Mouse (Mus musculus) heart, adult 2 months (tissue): ENCODE results near the gene Unc79. TPM values are rescaled to one million over a fixed set of nuclear protein-coding genes. Genes with fewer than 3 reads are reported as not detected.

Source experiments
- DNase-seq, 2 experiments: peaks; one replicate each; pipeline ENCODE4 v3.0.0; 2021
- H3K27ac ChIP-seq: fragments of 200-600 bp; 2 replicates; pipeline ENCODE4 v1.8.1; 2022
- H3K27me3 ChIP-seq: fragments of 200-500 bp; 2 replicates; pipeline ENCODE4 v1.6.1; 2012; ENCODE audit warnings: mild to moderate bottlenecking, low read length, inconsistent platforms, mixed read lengths; ENCODE audit not compliant: control insufficient read depth, insufficient read depth
- H3K36me3 ChIP-seq: fragments of 200-500 bp; 2 replicates; pipeline ENCODE4 v1.6.1; 2012; ENCODE audit warnings: low read length, inconsistent platforms; ENCODE audit not compliant: control insufficient read depth, insufficient read depth
- H3K4me1 ChIP-seq: fragments of 200-500 bp; 2 replicates; pipeline ENCODE4 v1.6.1; 2011; ENCODE audit warnings: low read length; ENCODE audit not compliant: control insufficient read depth, insufficient read depth
- H3K4me3 ChIP-seq: fragments of 200-600 bp; 2 replicates; pipeline ENCODE4 v1.8.1; 2022
- H3K79me2 ChIP-seq: fragments of 200-500 bp; replicated peaks from 2 replicates; pipeline ENCODE4 v1.6.1; 2012; ENCODE audit warnings: mild to moderate bottlenecking, inconsistent platforms, low read length, moderate library complexity, mixed read lengths; ENCODE audit not compliant: control insufficient read depth, insufficient read depth
- H3K9ac ChIP-seq: fragments of 200-500 bp; 2 replicates; pipeline ENCODE4 v1.6.1; 2012; ENCODE audit warnings: low read depth, mild to moderate bottlenecking, control low read depth, inconsistent platforms, low read length, mixed read lengths
- CTCF ChIP-seq: fragments of 200-600 bp; IDR thresholded peaks from 2 replicates; pipeline ENCODE4 v1.8.1; 2022; ENCODE audit warnings: antibody characterized with exemption, mild to moderate bottlenecking, moderate library complexity
- EP300 ChIP-seq: fragments of 200-500 bp; IDR thresholded peaks from 2 replicates; pipeline ENCODE4 v1.6.1; 2011; ENCODE audit warnings: low read depth, low read length, control low read depth; ENCODE audit not compliant: insufficient read depth
- POLR2A ChIP-seq: fragments of 200-500 bp; IDR thresholded peaks from 2 replicates; pipeline ENCODE4 v1.6.1; 2011; ENCODE audit warnings: mild to moderate bottlenecking, low read depth, low read length, control low read depth; ENCODE audit not compliant: insufficient read depth
- WGBS: fragments of 180-500 bp; shearing (Covaris S2); methylation state at CpG from one replicate; pipeline ENCODE4 v1.1.7; 2018; 5-methylcytosine and 5-hydroxymethylcytosine counted together
- intact Hi-C: fragments of 180-260 bp; cut with DNase I; formaldehyde crosslinking; loops from one replicate; pipeline ENCODE4 v1.15.1; 2025
- microRNA-seq, 2 experiments: library from miRNA; unstranded; fragments of <30 nt; microRNA quantifications; one replicate each; pipeline ENCODE4 v1.2.0; 2021
- polyA plus RNA-seq: library from polyadenylated mRNA; depleted of rRNA; stranded (reverse); fragments of >200 nt; gene quantifications from 2 replicates; pipeline ENCODE4 v1.2.3, GENCODE M21; 2012; rRNA removed
- total RNA-seq, 2 experiments: library from RNA; stranded (reverse); gene quantifications; 2 replicates each; pipeline ENCODE4 v1.2.3; 2021

The Unc79 gene
- total and polyA plus RNA-seq, 3 experiments = 0.05 to 0.20 (median 0.05) TPM

DNA sequence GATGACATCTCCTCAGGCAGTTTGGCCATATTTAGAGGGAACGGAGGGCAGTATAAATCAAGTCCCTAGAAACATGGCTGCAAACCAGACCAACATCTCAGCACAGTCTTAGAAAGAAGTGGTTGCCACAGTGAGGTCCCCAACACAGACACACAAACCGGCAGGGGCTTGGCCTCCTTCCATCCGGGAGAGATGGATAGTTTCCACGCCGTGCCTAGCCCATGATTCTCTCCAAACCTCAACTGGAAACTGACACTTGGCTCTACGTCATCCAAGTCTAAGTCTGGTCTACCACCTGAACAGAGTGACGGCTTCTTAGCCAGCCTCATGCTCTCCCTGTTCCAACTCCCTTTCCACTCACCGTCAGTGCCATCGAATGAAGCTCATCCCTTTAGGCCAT, 275.0 kb downstream of the Unc79 start:
- DNase-seq = no peak
- Histone ChIP-seq H3K79me2 (no peaks in the 10 kb centered on the region), H3K27me3 (no peaks in the 10 kb centered on the region), H3K36me3 (no peaks in the 10 kb centered on the region), H3K9ac (no peak overlapping the region), H3K27ac (no peak overlapping the region), H3K4me3 (no peak overlapping the region), H3K4me1 (no peaks in the 10 kb centered on the region)
- intact Hi-C loops = no loop called here
- TF ChIP-seq POLR2A = no peak
- TF ChIP-seq EP300 = no peak
- no peak for TF ChIP-seq CTCF
- WGBS = 85% methylated on average over 9 of the region's 9 CpGs

DNA sequence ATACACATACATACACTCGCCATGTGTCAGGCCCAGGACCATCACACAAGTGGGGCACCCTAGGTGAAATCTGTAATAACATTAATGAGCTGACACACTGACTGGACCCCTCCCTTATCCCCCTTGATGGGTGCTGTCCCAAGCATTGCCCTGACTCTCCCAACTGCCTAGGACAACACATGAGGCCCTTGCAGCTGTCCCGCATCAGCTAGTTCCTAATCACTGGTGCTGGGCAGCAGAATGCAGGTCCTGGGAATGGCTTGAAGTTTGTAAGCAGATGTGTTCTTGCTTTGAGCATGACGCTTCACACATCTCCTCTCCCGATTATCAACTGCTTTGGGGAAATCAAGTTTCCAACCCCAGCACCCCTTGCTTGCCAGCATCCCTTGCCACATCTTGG, 277.5 kb downstream of the Unc79 start:
- Histone ChIP-seq H3K4me1 (no peaks in the 10 kb centered on the region), H3K27me3 (no peaks in the 10 kb centered on the region), H3K9ac (no peak overlapping the region), H3K79me2 (no peaks in the 10 kb centered on the region), H3K4me3 (no peak overlapping the region), H3K36me3 (no peaks in the 10 kb centered on the region), H3K27ac (no peak overlapping the region)
- no peak for DNase-seq
- intact Hi-C loops = no loop called here
- TF ChIP-seq POLR2A (no peak), CTCF (no peak), EP300 (no peak)
- 77% methylated on average over 4 of the region's 4 CpGs for WGBS

DNA sequence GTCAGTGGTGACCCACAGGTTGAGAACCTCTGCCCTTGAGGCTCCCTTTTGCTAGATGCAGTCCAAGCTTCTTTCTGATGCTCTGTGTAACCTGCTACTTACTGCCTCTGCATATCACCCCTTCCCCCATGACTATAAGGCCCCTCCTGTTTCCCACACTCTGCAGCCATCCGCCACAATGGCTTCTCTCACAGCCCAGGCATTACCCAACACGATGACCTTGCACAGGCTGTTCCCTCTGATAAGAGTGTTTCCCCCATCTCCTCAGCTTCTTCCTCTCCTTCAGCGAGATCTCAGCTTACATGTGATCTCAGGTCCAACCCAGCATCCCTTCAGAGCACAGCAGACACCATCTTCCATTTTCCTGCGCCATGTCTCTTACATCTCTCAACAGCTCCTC, 280.4 kb downstream of the Unc79 start:
- intact Hi-C loops = no loop called here
- Histone ChIP-seq H3K9ac (no peak overlapping the region), H3K27ac (no peak overlapping the region), H3K4me3 (no peak overlapping the region), H3K79me2 (no peaks in the 10 kb centered on the region), H3K36me3 (no peaks in the 10 kb centered on the region), H3K27me3 (no peaks in the 10 kb centered on the region), H3K4me1 (no peaks in the 10 kb centered on the region)
- TF ChIP-seq EP300 (no peak), POLR2A (no peak), CTCF (no peak)
- WGBS = 49% methylated on average over 4 of the region's 4 CpGs
- no peak for DNase-seq

Small RNA genes within 50 kb of the gene (microRNA-seq; reads per million reads assigned to microRNA genes)
- 0 reads per million in 2 experiments for gene Gm44324

Other genes starting within 250 kb of the Unc79 start
- gene Itpk1, start 243.9 kb upstream of the Unc79 start, total RNA-seq = 1 to 10 TPM; 7.9 to 9.5 TPM
- 11.6 and 11.9 TPM in 2 replicates for gene Itpk1, start 243.9 kb upstream of the Unc79 start, polyA plus RNA-seq
- 1 to 10 TPM; 7.0 to 7.5 TPM for gene Moap1, start 205.2 kb upstream of the Unc79 start, total RNA-seq
- 0.51 TPM in 1 of 2 replicates, not detected in the other for gene Moap1, start 205.2 kb upstream of the Unc79 start, polyA plus RNA-seq
- 1 to 10 TPM; 4.5 to 4.6 TPM for gene Tmem251, start 205.1 kb upstream of the Unc79 start, total RNA-seq
- 1.8 and 4.0 TPM in 2 replicates for gene Tmem251, start 205.1 kb upstream of the Unc79 start, polyA plus RNA-seq
- not detected for gene Gm28051, start 191.1 kb upstream of the Unc79 start, total RNA-seq
- gene Gm28051, start 191.1 kb upstream of the Unc79 start, polyA plus RNA-seq = not detected in 2 replicates
- 10 to 100 TPM in 1 of 2 experiments, 1 to 10 TPM in 1; 9.8 to 10.4 TPM for gene Gon7, start 191.1 kb upstream of the Unc79 start, total RNA-seq
- 5.9 and 7.0 TPM in 2 replicates for gene Gon7, start 191.1 kb upstream of the Unc79 start, polyA plus RNA-seq
- 10 to 100 TPM; 22.8 to 24.6 TPM for gene Ubr7, start 190.9 kb upstream of the Unc79 start, total RNA-seq
- 12.3 and 22.8 TPM in 2 replicates for gene Ubr7, start 190.9 kb upstream of the Unc79 start, polyA plus RNA-seq
- 1 to 10 TPM; 3.8 to 4.2 TPM for gene Gm20604, start 190.2 kb upstream of the Unc79 start, total RNA-seq
- gene Gm20604, start 190.2 kb upstream of the Unc79 start, polyA plus RNA-seq = 2.9 and 4.9 TPM in 2 replicates
- 10 to 100 TPM; 24.0 to 25.7 TPM for gene Btbd7, start 70.4 kb upstream of the Unc79 start, total RNA-seq
- 8.6 and 17.1 TPM in 2 replicates for gene Btbd7, start 70.4 kb upstream of the Unc79 start, polyA plus RNA-seq
- not detected for gene Cox8c, start 49.5 kb upstream of the Unc79 start, total RNA-seq
- gene Cox8c, start 49.5 kb upstream of the Unc79 start, polyA plus RNA-seq = not detected in 2 replicates